Mouse (Mus musculus) forebrain, postnatal 0 days (tissue): ENCODE data around the gene Gm4450. TPM values are rescaled to one million over a fixed set of nuclear protein-coding genes. Genes with fewer than 3 reads are reported as not detected.
"Not testable (repeated sequence)": the region's sequence is repeated elsewhere in the genome, so short reads cannot be mapped to it uniquely, and the experiment has no call there.

ENCODE experiments used
- ATAC-seq: fragments of 200-750 bp; cut with Nextera tagmentation; 2 replicates; pipeline ENCODE4 v1.8.0; 2017; ENCODE audit warnings: mild to moderate bottlenecking, moderate library complexity
- DNase-seq: peaks from one replicate; pipeline ENCODE4 v3.0.0-alpha.2; 2015
- H3K27ac ChIP-seq: fragments of 300-500 bp; sonication (generic); 2 replicates; pipeline ENCODE4 v1.5.1; 2014; ENCODE audit warnings: low read depth, mild to moderate bottlenecking, antibody characterized with exemption, low read length, moderate library complexity, mixed read lengths
- H3K27me3 ChIP-seq: fragments of 300-500 bp; sonication (generic); 2 replicates; pipeline ENCODE4 v1.6.1; 2014; ENCODE audit warnings: mild to moderate bottlenecking, low read length, mixed read lengths; ENCODE audit not compliant: insufficient read depth
- H3K36me3 ChIP-seq: fragments of 300-500 bp; sonication (generic); 2 replicates; pipeline ENCODE4 v1.6.1; 2014; ENCODE audit warnings: mild to moderate bottlenecking, moderate library complexity; ENCODE audit not compliant: insufficient read depth
- H3K4me1 ChIP-seq: fragments of 300-500 bp; sonication (generic); 2 replicates; pipeline ENCODE4 v1.6.1; 2014; ENCODE audit warnings: antibody characterized with exemption; ENCODE audit not compliant: insufficient read depth
- H3K4me2 ChIP-seq: fragments of 300-500 bp; sonication (generic); 2 replicates; pipeline ENCODE4 v1.6.1; 2014; ENCODE audit warnings: low read depth, mild to moderate bottlenecking, moderate library complexity
- H3K4me3 ChIP-seq: fragments of 300-500 bp; sonication (generic); 2 replicates; pipeline ENCODE4 v1.5.1; 2014; ENCODE audit warnings: low read depth, low read length, mixed read lengths
- H3K9ac ChIP-seq: fragments of 300-500 bp; sonication (generic); 2 replicates; pipeline ENCODE4 v1.6.1; 2014; ENCODE audit warnings: mild to moderate bottlenecking
- H3K9me3 ChIP-seq: fragments of 300-500 bp; sonication (generic); 2 replicates; pipeline ENCODE4 v1.6.1; 2016; ENCODE audit warnings: low read length
- CTCF ChIP-seq: sonication (generic); IDR thresholded peaks from 2 replicates; pipeline ENCODE4 v1.5.1; 2016; ENCODE audit warnings: antibody characterized with exemption, control low read depth, low read depth
- WGBS: fragments of 180-500 bp; shearing (Covaris S2); extraction: QIAGEN DNeasy Blood & Tissue Kit; methylation state at CpG from one replicate; pipeline ENCODE4 v1.1.7; 2014; 5-methylcytosine and 5-hydroxymethylcytosine counted together
- polyA plus RNA-seq: library from polyadenylated mRNA; unstranded; fragments of >200 nt; fragmentation: Nextera tagmentation; extraction: Ambion mirVana; gene quantifications from 2 replicates; pipeline ENCODE4 v1.2.1, GENCODE M21; 2015
- total RNA-seq: library from RNA; depleted of rRNA; stranded (reverse); fragments of >200 nt; gene quantifications from 2 replicates; pipeline ENCODE4 v1.2.3, GENCODE M21; 2014

Gm4450 gene
- total and polyA plus RNA-seq, 2 experiments from 2014 or later, result not detected

- 16% methylated on average over 3 of the region's 3 CpGs for WGBS
- H3K9me3 ChIP-seq, H3K4me1 ChIP-seq, H3K4me3 ChIP-seq, H3K27ac ChIP-seq, H3K36me3 ChIP-seq, DNase-seq, H3K4me2 ChIP-seq, H3K9ac ChIP-seq, H3K27me3 ChIP-seq: not testable (repeated sequence)
- peak; percentile 48 for TF ChIP-seq CTCF
- peak; percentile 50 for ATAC-seq
Measured at GRCm38 (mm10) chr3:98443149-98443779, 13.7 kb downstream of the Gm4450 start.

GRCm38 (mm10) chr3:98442245-98442644, 14.7 kb downstream of the Gm4450 start:
- DNase-seq, result not testable (repeated sequence)
- WGBS, result 44% methylated on average over 3 of the region's 3 CpGs

DNA sequence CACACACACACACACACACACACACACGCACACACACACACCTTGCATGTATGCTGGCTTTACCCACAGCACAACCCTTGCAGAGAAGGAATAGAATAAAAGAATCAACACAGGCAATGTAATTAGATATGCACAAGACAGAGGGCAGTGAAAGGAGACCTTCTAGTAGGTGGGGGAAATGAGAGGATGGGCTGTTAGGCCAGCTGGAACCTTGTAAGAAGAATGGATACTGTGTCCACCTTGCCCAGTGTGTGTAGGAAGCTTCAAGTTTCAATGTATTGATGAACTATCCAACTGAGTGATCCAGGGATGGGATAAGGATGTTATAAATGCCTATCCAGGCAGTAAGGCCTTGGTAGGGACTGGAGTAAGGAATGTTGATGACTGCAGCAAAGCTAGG, 21.9 kb downstream of the Gm4450 start:
- Histone ChIP-seq H3K4me2 (no peak overlapping the region), H3K4me1 (no peaks in the 10 kb centered on the region), H3K9me3 (no peaks in the 10 kb centered on the region), H3K9ac (no peak overlapping the region), H3K4me3 (no peak overlapping the region), H3K27me3 (no peaks in the 10 kb centered on the region), H3K27ac (no peak overlapping the region), H3K36me3 (no peaks in the 10 kb centered on the region)
- no peak for ATAC-seq
- WGBS, result 87% methylated on average over 1 of the region's 1 CpGs
- no peak for TF ChIP-seq CTCF
- no peak for DNase-seq

More at GRCm38 (mm10) chr3:98442245-98442644, 14.7 kb downstream of the Gm4450 start:
- not testable (repeated sequence) for H3K27me3 ChIP-seq, H3K9ac ChIP-seq, H3K4me2 ChIP-seq, H3K27ac ChIP-seq, H3K36me3 ChIP-seq, ATAC-seq, H3K4me1 ChIP-seq, H3K9me3 ChIP-seq, H3K4me3 ChIP-seq

- 11% methylated on average over 1 of the region's 1 CpGs for WGBS
- no peak overlapping the region for H3K27ac ChIP-seq
- no peaks in the 10 kb centered on the region for H3K36me3 ChIP-seq
- DNase-seq (no peak), ATAC-seq (no peak)
- H3K27me3 ChIP-seq, result no peaks in the 10 kb centered on the region
- no peaks in the 10 kb centered on the region for H3K9me3 ChIP-seq
- H3K4me2 ChIP-seq, result no peak overlapping the region
- TF ChIP-seq CTCF, result no peak
- no peak overlapping the region for H3K4me3 ChIP-seq
- no peaks in the 10 kb centered on the region for H3K4me1 ChIP-seq
- H3K9ac ChIP-seq, result no peak overlapping the region
Measured at GRCm38 (mm10) chr3:98434088-98434816, 22.7 kb downstream of the Gm4450 start.

- no peak for TF ChIP-seq CTCF
- no peak for ATAC-seq
- DNase-seq, result no peak
- Histone ChIP-seq H3K27me3 (peaks cover 10% of the 10 kb centered on the region), H3K4me2 (no peak overlapping the region), H3K4me3 (no peak overlapping the region), H3K9ac (no peak overlapping the region), H3K9me3 (no peaks in the 10 kb centered on the region), H3K36me3 (0 out of 2 replicates have a peak, but pooled peaks cover 7% of the 10 kb centered on the region), H3K4me1 (peaks cover 7% of the 10 kb centered on the region; the same call in 1 of the 2 replicates), H3K27ac (no peak overlapping the region)
- 40% methylated on average over 8 of the region's 8 CpGs for WGBS
Measured at GRCm38 (mm10) chr3:98428928-98429525, 27.9 kb downstream of the Gm4450 start.

- Histone ChIP-seq H3K27me3 (peaks cover 10% of the 10 kb centered on the region), H3K9me3 (no peaks in the 10 kb centered on the region), H3K4me1 (peaks cover 7% of the 10 kb centered on the region; the same call in 1 of the 2 replicates), H3K27ac (no peak overlapping the region), H3K9ac (peak overlapping the region; percentile 56), H3K4me2 (peak overlapping the region; percentile 89), H3K4me3 (peak overlapping the region; percentile 55), H3K36me3 (0 out of 2 replicates have a peak, but pooled peaks cover 7% of the 10 kb centered on the region)
- ATAC-seq (no peak; the same call in 1 of the 2 replicates), DNase-seq (no peak)
- 9% methylated on average over 17 of the region's 17 CpGs for WGBS
- TF ChIP-seq CTCF, result no peak
Measured at GRCm38 (mm10) chr3:98428449-98428775, 28.5 kb downstream of the Gm4450 start.
